Mouse (Mus musculus): Measurements from ENCODE around the gene Apoa2.

GRCm38 (mm10) chr1:171252415-171252814 is 27.6 kb downstream of the Apoa2 start:
- TF ChIP-seq CTCF (conservative IDR thresholded peaks at IDR 0.05; ENCODE audit: insufficient read depth, insufficient read length, low read depth, low read length): no peak
- no peak for TF ChIP-seq POLR2A (IDR thresholded peaks at IDR 0.05; ENCODE audit: low read depth, low read length)
